Mouse (Mus musculus): ENCODE data around the gene Zfp36l2. TPM values are rescaled to one million over a fixed set of nuclear protein-coding genes. Genes with fewer than 3 reads are reported as not detected.
A peak's percentile ranks its signal among the peaks of the same experiment; 100 is the strongest.

Zfp36l2 gene
- total and polyA plus RNA-seq, 2 experiments from 2014 or later = 5.1 to 9.6 TPM

GRCm38 (mm10) chr17:84156227-84156573, 31.5 kb downstream of the Zfp36l2 start:
- no peak for TF ChIP-seq CTCF (IDR thresholded peaks at IDR 0.05; ENCODE audit: low read depth)
- no peak overlapping the region for H3K27ac ChIP-seq (ENCODE audit: low read depth, low read length)
- WGBS = 64% methylated on average over 13 of the region's 13 CpGs

DNA sequence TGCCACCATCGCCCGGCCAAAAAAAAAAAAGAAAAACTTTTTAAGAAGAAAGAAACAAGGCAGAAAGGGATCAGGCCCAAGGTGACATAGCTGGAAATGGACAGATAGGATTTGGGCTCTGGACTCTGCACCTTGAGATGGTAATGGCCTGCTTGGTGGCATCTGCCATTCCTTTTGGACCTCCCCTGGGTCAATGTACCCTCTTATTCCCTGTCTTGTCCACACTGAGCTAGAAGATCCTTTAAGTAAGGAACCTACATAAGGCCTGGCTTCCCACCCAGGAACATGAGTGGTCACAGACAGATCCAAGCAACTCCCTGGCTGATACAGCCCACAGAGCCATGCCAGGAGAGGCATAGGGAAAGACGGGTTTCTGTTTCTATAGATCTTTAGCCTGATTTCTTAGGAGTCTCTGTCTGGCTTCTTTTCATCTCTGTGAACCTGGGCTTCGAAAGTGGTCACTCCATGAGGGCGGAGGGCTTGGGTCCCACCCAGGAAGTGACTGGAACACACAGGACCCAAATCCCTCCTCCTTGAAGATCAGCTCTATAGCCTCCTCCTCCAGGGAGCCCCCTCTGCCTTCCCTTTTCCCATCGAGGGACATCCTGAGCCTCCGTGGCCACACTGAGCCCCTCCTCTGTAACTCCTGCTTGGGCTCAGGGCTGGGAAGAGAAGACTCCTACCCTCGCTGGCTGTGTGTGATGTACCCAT, 32.1 kb downstream of the Zfp36l2 start:
- H3K36me3 ChIP-seq (ENCODE audit: insufficient read depth) = no peaks in the 10 kb centered on the region
- TF ChIP-seq CTCF (IDR thresholded peaks at IDR 0.05; ENCODE audit: low read depth) = no peak
- 87% methylated on average over 8 of the region's 8 CpGs for WGBS
- H3K27me3 ChIP-seq (ENCODE audit: insufficient read depth, low read length) = no peaks in the 10 kb centered on the region
- no peak overlapping the region for H3K4me3 ChIP-seq (ENCODE audit: low read depth, low read length)
- ATAC-seq (no peak), DNase-seq (no peak)
- no peak overlapping the region for H3K27ac ChIP-seq (ENCODE audit: low read depth, low read length)
- no peaks in the 10 kb centered on the region for H3K4me1 ChIP-seq (ENCODE audit: insufficient read depth)
- H3K9me3 ChIP-seq (ENCODE audit: low read length) = no peaks in the 10 kb centered on the region
- no peak overlapping the region for H3K4me2 ChIP-seq (ENCODE audit: low read depth)
- no peak overlapping the region for H3K9ac ChIP-seq

More at GRCm38 (mm10) chr17:84156227-84156573, 31.5 kb downstream of the Zfp36l2 start:
- Histone ChIP-seq H3K36me3 (ENCODE audit: insufficient read depth) (no peaks in the 10 kb centered on the region), H3K4me3 (ENCODE audit: low read depth, low read length) (no peak overlapping the region), H3K4me1 (ENCODE audit: insufficient read depth) (no peaks in the 10 kb centered on the region; the same call in 1 of the 2 replicates), H3K9ac (no peak overlapping the region), H3K9me3 (ENCODE audit: low read length) (no peaks in the 10 kb centered on the region), H3K27me3 (ENCODE audit: insufficient read depth, low read length) (no peaks in the 10 kb centered on the region), H3K4me2 (ENCODE audit: low read depth) (no peak overlapping the region)
- DNase-seq (no peak), ATAC-seq (no peak)

- H3K9me3 ChIP-seq (ENCODE audit: low read length) = no peaks in the 10 kb centered on the region
- H3K4me3 ChIP-seq (ENCODE audit: low read depth, low read length) = no peak overlapping the region
- no peak for DNase-seq
- H3K27ac ChIP-seq (ENCODE audit: low read depth, low read length) = no peak overlapping the region
- no peak for ATAC-seq
- H3K4me2 ChIP-seq (ENCODE audit: low read depth) = no peak overlapping the region
- no peaks in the 10 kb centered on the region for H3K4me1 ChIP-seq (ENCODE audit: insufficient read depth)
- no peaks in the 10 kb centered on the region for H3K36me3 ChIP-seq (ENCODE audit: insufficient read depth)
- WGBS = 95% methylated on average over 6 of the region's 6 CpGs
- no peak for TF ChIP-seq CTCF (IDR thresholded peaks at IDR 0.05; ENCODE audit: low read depth)
- no peaks in the 10 kb centered on the region for H3K27me3 ChIP-seq (ENCODE audit: insufficient read depth, low read length)
- no peak overlapping the region for H3K9ac ChIP-seq
Observed at GRCm38 (mm10) chr17:84155029-84155338, 32.8 kb downstream of the Zfp36l2 start.

GRCm38 (mm10) chr17:84154302-84155028, 33.3 kb downstream of the Zfp36l2 start:
- no peak overlapping the region for H3K4me2 ChIP-seq (ENCODE audit: low read depth)
- no peaks in the 10 kb centered on the region for H3K9me3 ChIP-seq (ENCODE audit: low read length)
- H3K4me1 ChIP-seq (ENCODE audit: insufficient read depth) = no peaks in the 10 kb centered on the region
- ATAC-seq = no peak
- no peak overlapping the region for H3K27ac ChIP-seq (ENCODE audit: low read depth, low read length)
- no peaks in the 10 kb centered on the region for H3K36me3 ChIP-seq (ENCODE audit: insufficient read depth)
- no peak for TF ChIP-seq CTCF (IDR thresholded peaks at IDR 0.05; ENCODE audit: low read depth)
- 92% methylated on average over 11 of the region's 11 CpGs for WGBS
- H3K9ac ChIP-seq = no peak overlapping the region
- H3K4me3 ChIP-seq (ENCODE audit: low read depth, low read length) = no peak overlapping the region
- H3K27me3 ChIP-seq (ENCODE audit: insufficient read depth, low read length) = no peaks in the 10 kb centered on the region
- no peak for DNase-seq

GRCm38 (mm10) chr17:84152976-84153786, 34.6 kb downstream of the Zfp36l2 start:
- Histone ChIP-seq H3K4me2 (ENCODE audit: low read depth) (no peak overlapping the region), H3K9me3 (ENCODE audit: low read length) (no peaks in the 10 kb centered on the region), H3K27me3 (ENCODE audit: insufficient read depth, low read length) (no peaks in the 10 kb centered on the region), H3K9ac (no peak overlapping the region), H3K4me1 (ENCODE audit: insufficient read depth) (no peaks in the 10 kb centered on the region), H3K27ac (ENCODE audit: low read depth, low read length) (no peak overlapping the region), H3K4me3 (ENCODE audit: low read depth, low read length) (no peak overlapping the region), H3K36me3 (ENCODE audit: insufficient read depth) (no peaks in the 10 kb centered on the region)
- WGBS = 91% methylated on average over 12 of the region's 12 CpGs
- TF ChIP-seq CTCF (IDR thresholded peaks at IDR 0.05; ENCODE audit: low read depth) = no peak
- ATAC-seq = no peak
- DNase-seq = no peak

GRCm38 (mm10) chr17:84152206-84152975, 35.4 kb downstream of the Zfp36l2 start:
- Histone ChIP-seq H3K27me3 (ENCODE audit: insufficient read depth, low read length) (no peaks in the 10 kb centered on the region), H3K4me3 (ENCODE audit: low read depth, low read length) (no peak overlapping the region), H3K36me3 (ENCODE audit: insufficient read depth) (no peaks in the 10 kb centered on the region), H3K4me2 (ENCODE audit: low read depth) (no peak overlapping the region), H3K27ac (ENCODE audit: low read depth, low read length) (no peak overlapping the region), H3K4me1 (ENCODE audit: insufficient read depth) (no peaks in the 10 kb centered on the region), H3K9ac (no peak overlapping the region), H3K9me3 (ENCODE audit: low read length) (no peaks in the 10 kb centered on the region)
- 0 out of 2 replicates have a peak, but pooled peaks have one; percentile 32 for ATAC-seq
- no peak for TF ChIP-seq CTCF (IDR thresholded peaks at IDR 0.05; ENCODE audit: low read depth)
- DNase-seq = no peak
- WGBS = 35% methylated on average over 6 of the region's 6 CpGs
